Mouse (Mus musculus) neural tube, embryonic 13.5 days (tissue): Measurements from ENCODE around the gene Fam172a. TPM values are rescaled to one million over a fixed set of nuclear protein-coding genes. Genes with fewer than 3 reads are reported as not detected.

Experiments used
- ATAC-seq: fragments of 200-750 bp; cut with Nextera tagmentation; 2 replicates; pipeline ENCODE4 v1.8.0; 2017; ENCODE audit warnings: low read depth, mild to moderate bottlenecking, moderate TSS enrichment, moderate library complexity
- H3K27ac ChIP-seq: fragments of 300-500 bp; sonication (generic); replicated peaks from 2 replicates; pipeline ENCODE4 v1.5.1; 2015; ENCODE audit warnings: moderate library complexity, mild to moderate bottlenecking, inconsistent platforms
- H3K27me3 ChIP-seq: fragments of 300-500 bp; sonication (generic); 2 replicates; pipeline ENCODE4 v1.6.1; 2015; ENCODE audit warnings: mild to moderate bottlenecking, inconsistent platforms
- H3K36me3 ChIP-seq: fragments of 300-500 bp; sonication (generic); 2 replicates; pipeline ENCODE4 v1.6.1; 2015; ENCODE audit warnings: mild to moderate bottlenecking, inconsistent platforms
- H3K4me1 ChIP-seq: fragments of 300-500 bp; sonication (generic); replicated peaks from 2 replicates; pipeline ENCODE4 v1.6.1; 2015; ENCODE audit warnings: inconsistent platforms
- H3K4me2 ChIP-seq: fragments of 300-500 bp; sonication (generic); 2 replicates; pipeline ENCODE4 v1.6.1; 2015; ENCODE audit warnings: inconsistent platforms, mild to moderate bottlenecking, moderate library complexity
- H3K4me3 ChIP-seq: fragments of 300-500 bp; sonication (generic); 2 replicates; pipeline ENCODE4 v1.5.1; 2015; ENCODE audit warnings: mild to moderate bottlenecking, inconsistent platforms
- H3K9ac ChIP-seq: fragments of 300-500 bp; sonication (generic); 2 replicates; pipeline ENCODE4 v1.6.1; 2015; ENCODE audit warnings: moderate library complexity, mild to moderate bottlenecking, inconsistent platforms
- H3K9me3 ChIP-seq: fragments of 300-500 bp; sonication (generic); 2 replicates; pipeline ENCODE4 v1.6.1; 2016; ENCODE audit warnings: inconsistent platforms
- WGBS: fragments of 180-500 bp; shearing (Covaris S2); methylation state at CpG from one replicate; pipeline ENCODE4 v1.1.7; 2015; 5-methylcytosine and 5-hydroxymethylcytosine counted together
- polyA plus RNA-seq: library from polyadenylated mRNA; unstranded; fragments of >200 nt; fragmentation: Nextera tagmentation; extraction: Ambion mirVana; gene quantifications from 2 replicates; pipeline ENCODE4 v1.2.1, GENCODE M21; 2015

The Fam172a gene
- polyA plus RNA-seq, 1 experiment from 2014 or later: 35.3 TPM

DNA sequence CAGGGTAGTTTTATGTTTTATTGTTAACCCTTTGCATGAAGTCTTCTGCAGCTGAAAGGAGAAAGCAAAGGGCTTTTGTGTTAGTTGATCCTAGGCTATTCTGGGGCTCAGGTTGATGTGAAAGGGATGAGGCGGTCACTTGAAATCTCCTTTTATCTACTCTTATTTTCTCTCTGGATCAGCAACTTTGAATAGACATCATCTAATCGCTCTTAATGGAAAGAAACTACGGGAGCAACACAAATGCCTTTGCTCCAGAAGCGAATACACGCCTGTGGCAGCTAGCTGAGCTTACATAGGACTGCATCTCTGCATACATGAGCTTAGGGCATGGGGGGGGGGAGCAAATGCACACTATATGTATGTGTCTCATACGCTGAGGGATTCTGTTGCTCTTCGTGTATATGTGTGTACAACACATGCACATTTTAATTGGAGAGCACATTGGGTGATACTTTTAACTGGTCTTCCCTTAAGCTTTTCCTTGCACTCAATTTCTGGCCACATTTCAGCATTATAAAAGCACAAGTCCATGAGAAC, 505.1 kb downstream of the Fam172a start:
- ATAC-seq: no peak
- Histone ChIP-seq H3K4me2 (peak overlapping the region; percentile 92), H3K4me3 (peak overlapping the region; percentile 14; the same call in 1 of the 2 replicates), H3K27me3 (no peaks in the 10 kb centered on the region), H3K9me3 (no peaks in the 10 kb centered on the region), H3K4me1 (peaks cover 71% of the 10 kb centered on the region), H3K27ac (no peak overlapping the region; the same call in 1 of the 2 replicates), H3K9ac (peak overlapping the region; percentile 44; the same call in 1 of the 2 replicates), H3K36me3 (no peaks in the 10 kb centered on the region)
- WGBS: 21% methylated on average over 7 of the region's 7 CpGs

DNA sequence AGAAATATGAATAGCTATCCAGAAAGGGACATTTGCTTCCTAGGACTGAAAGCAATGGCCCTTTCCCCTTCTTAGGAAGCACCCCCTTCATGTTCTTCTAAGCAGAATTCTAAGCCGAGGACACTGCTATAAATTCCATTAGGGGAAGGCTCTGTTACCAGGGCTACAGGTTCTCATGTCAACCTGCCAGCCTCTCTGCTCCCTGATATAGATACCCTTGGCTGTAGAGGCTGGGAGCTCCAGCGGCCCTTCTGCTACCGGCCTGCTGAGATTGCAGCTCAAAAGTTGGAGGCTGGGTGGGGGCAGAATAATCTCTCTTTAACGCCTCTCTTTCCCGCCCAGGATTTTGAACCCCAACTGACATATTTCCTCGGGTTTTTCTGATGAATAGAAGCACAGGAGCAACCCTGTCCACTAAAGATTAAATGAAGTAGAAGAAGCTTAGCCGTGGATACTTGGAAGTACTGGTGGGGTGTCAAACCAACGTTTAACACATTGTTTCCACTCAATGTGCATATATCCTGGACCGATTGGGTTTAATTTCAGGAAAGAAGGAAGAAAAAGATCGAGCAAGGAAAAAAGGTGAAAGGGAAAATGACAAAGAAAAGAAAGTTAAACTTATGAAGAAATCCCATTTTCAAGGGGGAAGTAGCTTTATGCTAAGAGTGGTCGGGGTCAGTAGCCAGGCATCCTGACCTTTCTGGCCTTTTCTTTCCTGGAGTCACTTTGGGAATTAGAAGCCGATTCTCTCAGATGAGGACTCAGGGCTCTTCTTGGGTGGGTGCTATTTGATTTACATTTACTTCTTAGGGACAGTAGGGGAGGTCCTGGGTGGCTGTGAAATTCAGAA, 506.2 kb downstream of the Fam172a start:
- WGBS: 6% methylated on average over 12 of the region's 12 CpGs

GRCm38 (mm10) chr13:78208689-78209410, 507.0 kb downstream of the Fam172a start:
- Histone ChIP-seq H3K36me3 (no peaks in the 10 kb centered on the region), H3K27ac (0 out of 2 replicates have a peak overlapping the region, but pooled peaks have one; percentile 38), H3K4me1 (peaks cover 82% of the 10 kb centered on the region), H3K27me3 (no peaks in the 10 kb centered on the region; the same call in 1 of the 2 replicates), H3K9ac (0 out of 2 replicates have a peak overlapping the region, but pooled peaks have one; percentile 26), H3K9me3 (no peaks in the 10 kb centered on the region), H3K4me2 (peak overlapping the region; percentile 92), H3K4me3 (no peak overlapping the region; the same call in 1 of the 2 replicates)
- 11% methylated on average over 14 of the region's 14 CpGs for WGBS
- ATAC-seq: no peak

More for the DNA sequence above, 506.2 kb downstream of the Fam172a start:
- Histone ChIP-seq H3K9ac (peak overlapping the region; percentile 34; the same call in 1 of the 2 replicates), H3K4me3 (0 out of 2 replicates have a peak overlapping the region, but pooled peaks have one; percentile 12), H3K36me3 (no peaks in the 10 kb centered on the region), H3K4me1 (peaks cover 79% of the 10 kb centered on the region), H3K4me2 (peak overlapping the region; percentile 92), H3K27me3 (no peaks in the 10 kb centered on the region; the same call in 1 of the 2 replicates), H3K9me3 (no peaks in the 10 kb centered on the region), H3K27ac (peak overlapping the region; percentile 38)
- no peak for ATAC-seq

DNA sequence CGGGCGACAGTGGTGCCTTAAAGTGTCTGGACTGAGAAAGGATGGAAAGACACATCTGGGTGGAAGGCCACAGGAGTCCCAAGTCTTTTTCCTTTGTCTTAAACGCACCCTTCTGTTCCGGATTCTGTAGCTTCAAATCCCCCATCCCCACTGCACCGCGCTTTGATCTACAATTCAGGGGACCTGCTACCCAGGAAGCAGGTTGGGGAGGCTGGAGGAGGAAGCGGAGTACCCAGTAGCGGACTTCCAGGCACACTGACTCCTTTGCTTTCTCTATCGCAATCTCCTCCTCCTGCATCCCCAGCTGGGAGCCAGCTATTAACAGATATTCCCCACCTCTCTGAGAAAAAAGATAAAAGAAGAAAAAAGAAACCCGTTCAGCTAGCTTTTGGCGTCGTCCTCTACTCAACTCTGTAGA, 507.8 kb downstream of the Fam172a start:
- H3K4me1 ChIP-seq: peaks cover 75% of the 10 kb centered on the region
- no peaks in the 10 kb centered on the region for H3K9me3 ChIP-seq
- H3K27ac ChIP-seq: peak overlapping the region; percentile 83
- H3K27me3 ChIP-seq: no peaks in the 10 kb centered on the region; the same call in 1 of the 2 replicates
- peak overlapping the region; percentile 41 for H3K4me3 ChIP-seq
- peak; percentile 29 for ATAC-seq
- WGBS: 2% methylated on average over 12 of the region's 12 CpGs
- no peaks in the 10 kb centered on the region for H3K36me3 ChIP-seq
- H3K4me2 ChIP-seq: peak overlapping the region; percentile 92
- peak overlapping the region; percentile 76 for H3K9ac ChIP-seq

GRCm38 (mm10) chr13:78210029-78210747, 508.4 kb downstream of the Fam172a start:
- Histone ChIP-seq H3K27me3 (no peaks in the 10 kb centered on the region; the same call in 1 of the 2 replicates), H3K4me3 (peak overlapping the region; percentile 41), H3K27ac (peak overlapping the region; percentile 83), H3K4me2 (peak overlapping the region; percentile 92), H3K4me1 (peaks cover 71% of the 10 kb centered on the region), H3K9ac (peak overlapping the region; percentile 76), H3K36me3 (no peaks in the 10 kb centered on the region), H3K9me3 (no peaks in the 10 kb centered on the region)
- WGBS: 1% methylated on average over 38 of the region's 38 CpGs
- ATAC-seq: peak; percentile 71

- ATAC-seq: peak; percentile 47
- H3K4me3 ChIP-seq: peak overlapping the region; percentile 41
- no peaks in the 10 kb centered on the region; the same call in 1 of the 2 replicates for H3K27me3 ChIP-seq
- H3K9me3 ChIP-seq: no peaks in the 10 kb centered on the region
- peaks cover 68% of the 10 kb centered on the region for H3K4me1 ChIP-seq
- H3K27ac ChIP-seq: no peak overlapping the region
- 9% methylated on average over 13 of the region's 13 CpGs for WGBS
- no peaks in the 10 kb centered on the region for H3K36me3 ChIP-seq
- peak overlapping the region; percentile 92 for H3K4me2 ChIP-seq
- peak overlapping the region; percentile 76 for H3K9ac ChIP-seq
These were observed 508.9 kb downstream of the Fam172a start for GRCm38 (mm10) chr13:78210748-78211089.

GRCm38 (mm10) chr13:78211231-78212010, 509.6 kb downstream of the Fam172a start:
- WGBS: 30% methylated on average over 14 of the region's 14 CpGs
- Histone ChIP-seq H3K9ac (no peak overlapping the region), H3K9me3 (no peaks in the 10 kb centered on the region), H3K27me3 (no peaks in the 10 kb centered on the region; the same call in 1 of the 2 replicates), H3K4me3 (no peak overlapping the region), H3K27ac (no peak overlapping the region), H3K36me3 (no peaks in the 10 kb centered on the region), H3K4me1 (peaks cover 66% of the 10 kb centered on the region), H3K4me2 (peak overlapping the region; percentile 92)
- no peak for ATAC-seq

DNA sequence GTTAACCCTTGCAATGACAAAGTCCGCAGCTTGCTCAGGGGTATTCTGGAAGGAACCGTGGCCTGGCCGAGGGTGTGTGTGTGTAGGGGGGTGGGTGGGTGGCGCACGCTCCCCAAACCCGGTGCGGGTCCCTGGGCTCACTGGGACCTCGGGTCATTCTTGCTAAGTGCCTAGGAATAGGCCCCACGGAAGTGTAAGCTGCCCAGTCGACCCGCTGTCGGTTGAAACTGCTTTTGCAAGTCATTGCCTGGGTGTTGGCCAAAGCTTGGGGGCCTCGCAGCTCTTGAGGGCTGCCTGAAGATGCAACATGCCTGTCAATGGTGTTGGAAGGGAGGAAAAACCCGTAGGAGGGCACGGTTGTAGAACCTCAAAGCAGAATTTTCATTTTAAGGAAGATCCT, 510.3 kb downstream of the Fam172a start:
- Histone ChIP-seq H3K4me3 (no peak overlapping the region), H3K27me3 (no peaks in the 10 kb centered on the region; the same call in 1 of the 2 replicates), H3K4me1 (peaks cover 62% of the 10 kb centered on the region), H3K27ac (no peak overlapping the region), H3K4me2 (0 out of 2 replicates have a peak overlapping the region, but pooled peaks have one; percentile 2), H3K36me3 (no peaks in the 10 kb centered on the region), H3K9me3 (no peaks in the 10 kb centered on the region), H3K9ac (no peak overlapping the region)
- no peak for ATAC-seq
- WGBS: 37% methylated on average over 15 of the region's 15 CpGs

GRCm38 (mm10) chr13:78213155-78213554, 511.3 kb downstream of the Fam172a start:
- 15% methylated on average over 2 of the region's 2 CpGs for WGBS
- no peaks in the 10 kb centered on the region for H3K36me3 ChIP-seq
- ATAC-seq: no peak

DNA sequence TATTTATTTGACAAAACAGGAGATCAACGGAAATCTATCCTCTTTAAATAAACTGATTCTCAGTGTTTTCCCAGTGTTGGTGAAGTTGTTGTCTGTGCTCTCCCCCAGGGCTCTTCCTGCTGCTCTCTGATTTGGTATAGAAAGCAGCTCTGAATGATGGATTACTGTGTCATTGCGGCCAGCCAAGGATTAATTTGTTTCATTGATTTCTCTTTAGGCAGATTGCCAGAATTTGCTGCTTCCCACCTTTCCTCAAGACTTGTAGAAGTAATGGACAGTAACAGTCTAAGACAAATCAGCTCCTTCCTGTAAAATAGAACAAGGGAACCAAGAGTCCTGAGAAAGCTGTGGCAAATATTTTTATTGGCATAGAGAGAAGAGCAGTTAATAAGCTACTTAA, 513.4 kb downstream of the Fam172a start:
- no peak for ATAC-seq
- Histone ChIP-seq H3K27me3 (no peaks in the 10 kb centered on the region; the same call in 1 of the 2 replicates), H3K4me2 (no peak overlapping the region), H3K9me3 (peaks cover 1% of the 10 kb centered on the region; the same call in 1 of the 2 replicates), H3K4me3 (no peak overlapping the region), H3K27ac (no peak overlapping the region), H3K36me3 (peaks cover 10% of the 10 kb centered on the region; the same call in 1 of the 2 replicates), H3K4me1 (peaks cover 32% of the 10 kb centered on the region), H3K9ac (no peak overlapping the region)
- 20% methylated on average over 2 of the region's 2 CpGs for whole genome bisulfite sequencing

More at GRCm38 (mm10) chr13:78213155-78213554, 511.3 kb downstream of the Fam172a start:
- no peak overlapping the region for H3K4me3 ChIP-seq
- no peaks in the 10 kb centered on the region for H3K9me3 ChIP-seq
- no peak overlapping the region for H3K9ac ChIP-seq
- no peak overlapping the region for H3K27ac ChIP-seq
- H3K4me1 ChIP-seq: peaks cover 53% of the 10 kb centered on the region
- H3K27me3 ChIP-seq: no peaks in the 10 kb centered on the region; the same call in 1 of the 2 replicates
- H3K4me2 ChIP-seq: no peak overlapping the region
